Mouse (Mus musculus): ENCODE data around the gene Ppp2r2c. TPM values are rescaled to one million over a fixed set of nuclear protein-coding genes. Genes with fewer than 3 reads are reported as not detected.

The Ppp2r2c gene
- total RNA-seq, 4 experiments from 2014 or later: 5.4 to 7.2 (median 6.3) TPM

GRCm38 (mm10) chr5:36986617-36987016, 118.3 kb downstream of the Ppp2r2c start:
- DNase-seq (ENCODE audit: low spot score): no peak

DNA sequence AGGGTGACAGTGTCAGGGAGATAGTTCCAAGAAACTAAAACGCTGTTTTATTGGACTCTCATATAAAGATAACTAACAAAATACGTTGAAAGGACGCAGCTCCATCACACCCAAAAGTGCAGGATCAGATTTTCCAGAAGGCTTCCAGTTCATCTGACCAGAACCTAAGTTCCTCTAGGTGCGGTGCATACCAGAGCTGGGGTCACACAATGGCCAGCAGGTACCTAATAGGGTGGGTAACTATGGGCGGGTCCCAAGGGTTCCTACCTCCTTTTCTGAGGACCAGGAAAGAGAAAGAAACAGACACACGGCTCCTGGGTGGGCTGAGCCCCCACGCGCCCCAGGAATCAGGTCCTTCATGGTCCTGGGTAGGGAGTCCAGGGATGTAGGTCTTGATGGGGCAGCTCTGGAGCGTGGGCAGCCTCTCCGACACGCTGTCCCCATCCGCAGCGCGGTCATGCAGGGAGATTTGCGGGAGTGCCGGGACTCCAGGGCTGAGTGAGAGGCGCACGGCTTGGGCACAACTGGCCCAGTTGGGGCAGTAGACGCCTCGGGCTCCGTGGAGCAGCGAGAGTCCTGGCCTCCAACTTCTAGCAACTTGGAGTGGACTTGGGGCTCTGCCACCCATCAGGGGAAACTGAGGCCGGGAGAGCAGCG, 119.9 kb downstream of the Ppp2r2c start:
- no peak for DNase-seq (ENCODE audit: low spot score)

DNA sequence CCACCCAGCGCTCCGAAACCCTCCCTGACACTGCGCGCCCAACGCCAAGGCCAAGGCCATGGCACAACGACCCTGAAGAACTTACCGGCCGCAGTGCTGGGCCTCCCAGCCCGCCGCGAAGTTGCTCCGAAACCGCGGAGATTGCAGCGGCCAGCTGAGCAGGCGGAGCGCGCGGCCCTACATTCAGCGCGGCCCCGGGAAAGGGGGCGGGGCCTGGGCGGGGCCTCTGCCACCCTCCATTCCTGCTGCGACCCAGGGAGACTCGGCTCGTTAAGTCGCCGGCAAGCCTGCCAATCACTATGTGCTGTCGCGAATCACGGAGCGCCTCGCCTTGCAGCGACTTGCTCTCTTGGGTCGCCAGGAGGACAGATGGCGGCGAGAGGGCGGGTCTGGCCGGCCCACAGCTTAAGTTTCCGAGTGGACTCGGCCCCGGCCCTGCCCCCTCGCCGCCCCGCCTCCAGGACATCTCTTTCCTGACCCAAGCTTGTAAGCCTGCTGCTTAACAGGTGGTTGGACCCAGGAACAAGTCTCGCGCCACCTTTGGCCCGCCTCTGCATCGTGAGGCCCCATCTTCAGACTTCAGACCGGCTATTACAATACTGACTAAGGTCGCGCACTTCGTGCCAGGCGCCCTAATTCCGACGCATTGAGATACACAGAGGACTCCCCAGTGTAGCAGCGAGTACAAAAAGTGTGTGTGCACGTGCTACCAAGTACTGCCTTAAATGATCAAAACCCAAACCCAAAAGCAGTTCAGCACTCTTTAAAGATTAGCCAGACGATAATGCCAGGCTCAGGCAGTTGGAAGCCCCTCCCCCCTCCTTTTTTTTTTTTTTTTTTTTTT, 120.7 kb downstream of the Ppp2r2c start, which contains the start of gene Wfs1:
Gene Wfs1, minus strand, starts transcription at position 425 of the 844 bp plus-strand sequence.
- DNase-seq (ENCODE audit: low spot score): peak; percentile 97

GRCm38 (mm10) chr5:36989625-36989977, 121.3 kb downstream of the Ppp2r2c start:
- DNase-seq (ENCODE audit: low spot score): no peak

DNA sequence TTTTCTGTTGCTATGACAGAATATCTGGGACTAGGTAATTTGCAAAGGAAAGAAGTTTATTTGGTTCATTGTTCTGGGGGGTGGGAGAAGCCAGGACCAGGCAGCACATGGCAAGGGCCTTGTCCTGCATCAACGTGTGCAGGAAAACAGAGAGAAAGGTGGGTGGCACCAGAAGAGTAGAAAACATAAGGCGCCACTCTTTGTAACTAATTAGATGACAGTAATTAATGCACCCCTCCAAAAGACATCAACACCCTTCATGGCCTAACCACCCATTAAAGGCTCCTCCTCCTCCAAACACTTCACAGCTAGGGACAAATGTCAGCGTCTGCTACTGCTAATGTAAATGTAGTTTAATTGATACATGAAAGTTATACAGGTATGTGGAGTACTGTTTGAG, 121.9 kb downstream of the Ppp2r2c start:
- no peak for DNase-seq (ENCODE audit: low spot score)

GRCm38 (mm10) chr5:36990631-36991350, 122.5 kb downstream of the Ppp2r2c start:
- DNase-seq (ENCODE audit: low spot score): no peak

DNA sequence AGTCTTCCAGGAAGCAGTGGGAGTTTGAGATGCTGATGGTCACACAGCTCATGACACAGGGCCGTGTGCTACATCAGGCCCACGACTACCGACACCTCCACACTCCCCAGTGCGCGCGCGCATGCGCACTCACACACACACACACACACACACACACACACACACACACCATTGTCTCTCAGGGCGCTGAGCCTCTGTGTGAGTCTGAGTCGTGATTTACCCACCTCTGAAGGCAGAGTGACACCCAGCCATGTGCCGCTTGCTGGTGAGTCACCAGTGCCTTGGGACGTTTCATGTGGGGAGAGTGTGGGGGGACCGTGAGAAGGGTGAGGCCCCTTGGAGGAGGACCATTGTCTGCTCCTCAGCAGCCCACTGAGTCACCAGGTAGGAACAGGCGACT, 128.1 kb downstream of the Ppp2r2c start:
- no peak for DNase-seq (ENCODE audit: low spot score)

GRCm38 (mm10) chr5:36997996-36998395, 129.7 kb downstream of the Ppp2r2c start:
- DNase-seq (ENCODE audit: low spot score): no peak

DNA sequence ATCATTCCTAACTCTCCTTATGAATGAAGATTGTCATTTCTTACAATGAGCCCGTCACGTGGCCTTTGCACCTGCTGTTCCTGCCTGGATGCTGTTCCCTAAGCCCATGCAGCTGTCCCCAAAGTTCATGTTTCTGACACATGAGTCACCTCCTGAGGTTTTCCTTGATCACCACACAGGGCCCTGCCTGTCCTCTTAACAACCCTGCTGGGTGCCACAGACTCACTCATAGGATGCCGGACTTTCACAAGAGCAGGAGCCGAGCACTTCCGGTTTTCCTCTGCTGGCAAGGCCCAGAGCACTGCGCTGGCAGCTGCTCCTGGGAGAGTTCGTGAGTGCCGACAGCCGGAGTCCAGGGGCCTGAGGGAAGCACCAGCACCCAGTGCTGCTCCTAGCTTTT, 132.7 kb downstream of the Ppp2r2c start:
- no peak for DNase-seq (ENCODE audit: low spot score)

GRCm38 (mm10) chr5:37002001-37002400, 133.7 kb downstream of the Ppp2r2c start:
- peak; percentile 53 for DNase-seq (ENCODE audit: low spot score)

Other genes starting within 250 kb of the Ppp2r2c start
- gene D5Ertd579e, start 172.5 kb upstream of the Ppp2r2c start, total RNA-seq (2022): 10 to 100 TPM; 89.7 to 97.8 (median 92.7) TPM
- 10 to 100 TPM; 10.6 to 11.4 (median 11.3) TPM for gene Bloc1s4, start 119.9 kb upstream of the Ppp2r2c start, total RNA-seq (2022)
- gene Mrfap1, start 71.7 kb upstream of the Ppp2r2c start, total RNA-seq (2022): 100 to 1,000 TPM; 261 to 277 (median 272) TPM
- gene Man2b2, start 37.9 kb upstream of the Ppp2r2c start, total RNA-seq (2022): 10 to 100 TPM; 26.2 to 27.8 (median 27.1) TPM
- 100 to 1,000 TPM in 2 of 4 experiments, 10 to 100 TPM in 2; 92.1 to 104 (median 96.8) TPM for gene Wfs1, start 120.7 kb downstream of the Ppp2r2c start, total RNA-seq (2022)
- under 1 TPM in 1 of 4 experiments, not detected in 3; 0.25 TPM for gene Gm1043, start 216.9 kb downstream of the Ppp2r2c start, total RNA-seq (2022)

All from heart, adult 8-10 months (tissue).